Comparison of ENCODE assay signal across 12 mouse cellular contexts in the genomic region with DNA sequence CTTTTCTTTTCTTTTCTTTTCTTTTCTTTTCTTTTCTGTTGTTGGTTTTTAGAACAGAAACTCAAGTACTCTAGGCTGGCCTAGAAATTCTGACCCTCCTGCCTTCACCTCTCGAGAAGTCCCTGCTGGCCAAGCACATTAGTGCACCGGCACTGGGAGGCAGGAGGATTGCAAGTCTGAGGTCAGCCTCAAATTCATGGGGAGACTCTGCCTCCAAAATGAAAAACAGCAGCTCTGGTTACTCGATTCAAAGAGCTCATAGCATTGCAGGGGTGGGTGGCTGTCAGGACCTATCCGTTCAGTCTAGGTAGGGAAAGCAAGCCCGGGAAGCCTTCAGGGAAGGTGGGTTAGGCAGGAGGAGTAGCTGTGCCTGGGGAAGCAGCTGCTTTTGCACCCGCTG. TPM values are rescaled to one million over a fixed set of nuclear protein-coding genes. Genes with fewer than 3 reads are reported as not detected.
DNase-seq lines count a peak whose midpoint lies in the region; ATAC-seq and TF ChIP-seq lines count a peak whose summit lies in the region.
"Had no signal": no experiment of that assay in that cellular context is flagged by ENCODE, and none has a peak within 500 bp of the region (broad histone marks: within the 10 kb centered on the region; RNA-seq: fewer than 3 reads in every experiment).

No protein-coding gene starts in this region.

- WGBS in forebrain, embryonic 13.5 days, result 64% methylated on average over 6 of the region's 6 CpGs
- WGBS in forebrain, embryonic 11.5 days, result 54% methylated on average over 6 of the region's 6 CpGs
- 34% methylated on average over 6 of the region's 6 CpGs for WGBS in lung, embryonic 15.5 days
- WGBS in limb, embryonic 14.5 days, result 23% methylated on average over 6 of the region's 6 CpGs
- 57% methylated on average over 6 of the region's 6 CpGs for WGBS in liver, embryonic 11.5 days

- no peak for TF ChIP-seq POLR2A in limb, embryonic 14.5 days (IDR thresholded peaks at IDR 0.05; ENCODE audit: borderline replicate concordance, extremely low read depth, insufficient read depth, insufficient read length)

- H3K9ac ChIP-seq in forebrain, embryonic 13.5 days, result no peak overlapping the region
- H3K9ac ChIP-seq in forebrain, embryonic 11.5 days (ENCODE audit: low read length), result no peak overlapping the region
- no peak overlapping the region for H3K9ac ChIP-seq in lung, embryonic 15.5 days
- H3K9ac ChIP-seq in limb, embryonic 14.5 days (ENCODE audit: low read depth, low read length, severe bottlenecking), result no peak overlapping the region
- no peak overlapping the region for H3K9ac ChIP-seq in liver, embryonic 11.5 days (ENCODE audit: low read depth, low read length)
- H3K9ac ChIP-seq: liver, embryonic 13.5 days had no signal

- no peak overlapping the region for H3K4me2 ChIP-seq in forebrain, embryonic 13.5 days
- no peak overlapping the region for H3K4me2 ChIP-seq in forebrain, embryonic 11.5 days (ENCODE audit: low read depth, low read length, severe bottlenecking)
- H3K4me2 ChIP-seq in lung, embryonic 15.5 days, result no peak overlapping the region
- 0 out of 2 replicates have a peak overlapping the region, but pooled peaks have one; percentile 11 for H3K4me2 ChIP-seq in limb, embryonic 14.5 days (replicated peaks; ENCODE audit: low read depth, low read length, severe bottlenecking)
- H3K4me2 ChIP-seq in liver, embryonic 11.5 days, result no peak overlapping the region
- H3K4me2 ChIP-seq: liver, embryonic 13.5 days had no signal

- no peaks in the 10 kb centered on the region for H3K27me3 ChIP-seq in forebrain, embryonic 13.5 days
- H3K27me3 ChIP-seq in forebrain, embryonic 11.5 days (ENCODE audit: control insufficient read depth, insufficient read depth, low read length), result no peaks in the 10 kb centered on the region
- no peaks in the 10 kb centered on the region for H3K27me3 ChIP-seq in lung, embryonic 15.5 days
- H3K27me3 ChIP-seq in limb, embryonic 14.5 days (ENCODE audit: control insufficient read depth, insufficient read depth, low read length), result no peaks in the 10 kb centered on the region
- no peaks in the 10 kb centered on the region for H3K27me3 ChIP-seq in liver, embryonic 11.5 days (replicated peaks; ENCODE audit: control insufficient read depth, insufficient read depth, low read length)
- H3K27me3 ChIP-seq: liver, embryonic 13.5 days had no signal

- H3K9me3 ChIP-seq in forebrain, embryonic 13.5 days (replicated peaks), result no peaks in the 10 kb centered on the region
- H3K9me3 ChIP-seq in forebrain, embryonic 11.5 days (ENCODE audit: control insufficient read depth, low read length), result no peaks in the 10 kb centered on the region
- no peaks in the 10 kb centered on the region for H3K9me3 ChIP-seq in lung, embryonic 15.5 days
- no peaks in the 10 kb centered on the region for H3K9me3 ChIP-seq in limb, embryonic 14.5 days (ENCODE audit: control insufficient read depth, low read length)
- H3K9me3 ChIP-seq in liver, embryonic 11.5 days (ENCODE audit: control insufficient read depth, low read length), result no peaks in the 10 kb centered on the region
- H3K9me3 ChIP-seq: liver, embryonic 13.5 days had no signal

- H3K27ac ChIP-seq in forebrain, embryonic 13.5 days, result no peak overlapping the region
- no peak overlapping the region for H3K27ac ChIP-seq in forebrain, embryonic 11.5 days (ENCODE audit: low read depth, low read length)
- no peak overlapping the region for H3K27ac ChIP-seq in lung, embryonic 15.5 days
- peak overlapping the region; percentile 68 for H3K27ac ChIP-seq in limb, embryonic 14.5 days (replicated peaks; ENCODE audit: low read depth, low read length)
- no peak overlapping the region for H3K27ac ChIP-seq in liver, embryonic 11.5 days (ENCODE audit: low read depth, low read length)
- H3K27ac ChIP-seq: liver, embryonic 13.5 days had no signal

- H3K4me3 ChIP-seq in forebrain, embryonic 13.5 days, result no peak overlapping the region
- no peak overlapping the region for H3K4me3 ChIP-seq in forebrain, embryonic 11.5 days (ENCODE audit: low read depth, low read length)
- no peak overlapping the region for H3K4me3 ChIP-seq in lung, embryonic 15.5 days
- no peak overlapping the region for H3K4me3 ChIP-seq in limb, embryonic 14.5 days (replicated peaks; ENCODE audit: low read length)
- no peak overlapping the region for H3K4me3 ChIP-seq in liver, embryonic 11.5 days (ENCODE audit: low read depth, low read length)
- H3K4me3 ChIP-seq: liver, embryonic 13.5 days had no signal

- 0 out of 2 replicates have a peak, but pooled peaks have one; percentile 5 for ATAC-seq in forebrain, embryonic 13.5 days
- no peak for ATAC-seq in forebrain, embryonic 11.5 days (replicated peaks; ENCODE audit: low FRiP score)
- 0 out of 2 replicates have a peak, but pooled peaks have one; percentile 3 for ATAC-seq in lung, embryonic 15.5 days (ENCODE audit: borderline replicate concordance, extremely low read depth, low FRiP score, low TSS enrichment)
- peak; percentile 31; the same call in 1 of the 2 replicates for ATAC-seq in limb, embryonic 14.5 days (ENCODE audit: low FRiP score, low read depth)
- no peak for ATAC-seq in liver, embryonic 11.5 days (replicated peaks; ENCODE audit: low FRiP score)
- ATAC-seq: activated CD4-positive, CD25-positive, alpha-beta regulatory T cell, adult 4 months had no signal

- no peak for DNase-seq in forebrain, embryonic 11.5 days (ENCODE audit: low spot score)
- no peak for DNase-seq in lung, postnatal 4 days
- DNase-seq in limb, embryonic 14.5 days (ENCODE audit: low spot score), result no peak
- DNase-seq in urinary bladder, postnatal 25 days (ENCODE audit: low spot score), result no peak
- DNase-seq in gastrocnemius, postnatal 4 days (ENCODE audit: low spot score in 2 of 2), result no peak
- no peak for DNase-seq in liver, embryonic 11.5 days (ENCODE audit: low spot score)
- DNase-seq: cerebellum, postnatal 36 days; liver, embryonic 13.5 days; thymus, postnatal 14 days had no signal

- H3K36me3 ChIP-seq in forebrain, embryonic 13.5 days (ENCODE audit: poor library complexity, severe bottlenecking), result peaks cover 40% of the 10 kb centered on the region
- no peaks in the 10 kb centered on the region for H3K36me3 ChIP-seq in forebrain, embryonic 11.5 days (ENCODE audit: control insufficient read depth, insufficient read depth, low read length)
- H3K36me3 ChIP-seq in lung, embryonic 15.5 days, result peaks cover 39% of the 10 kb centered on the region
- H3K36me3 ChIP-seq in limb, embryonic 14.5 days (ENCODE audit: control insufficient read depth, insufficient read depth, low read length), result peaks cover 53% of the 10 kb centered on the region
- H3K36me3 ChIP-seq in liver, embryonic 11.5 days (ENCODE audit: control insufficient read depth, insufficient read depth, low read length), result peaks cover 5% of the 10 kb centered on the region; the same call in 1 of the 2 replicates

- peaks cover 27% of the 10 kb centered on the region for H3K4me1 ChIP-seq in forebrain, embryonic 13.5 days
- peaks cover 8% of the 10 kb centered on the region for H3K4me1 ChIP-seq in forebrain, embryonic 11.5 days (replicated peaks; ENCODE audit: control insufficient read depth, insufficient read depth, low read length)
- peaks cover 15% of the 10 kb centered on the region for H3K4me1 ChIP-seq in lung, embryonic 15.5 days
- H3K4me1 ChIP-seq in limb, embryonic 14.5 days (ENCODE audit: control insufficient read depth, insufficient read depth, low read length), result peaks cover 21% of the 10 kb centered on the region
- no peaks in the 10 kb centered on the region for H3K4me1 ChIP-seq in liver, embryonic 11.5 days (replicated peaks; ENCODE audit: control insufficient read depth, insufficient read depth, low read length)

RNA-seq across cellular contexts. Expression of a gene that starts 37.0 kb away (rescaled TPM):
- 98.5 and 110 TPM in 2 replicates for polyA plus RNA-seq in forebrain, embryonic 13.5 days (2015; fragmentation: Nextera tagmentation; extraction: Ambion mirVana)
- 102 and 104 TPM in 2 replicates for polyA plus RNA-seq in forebrain, embryonic 11.5 days (2014; fragmentation: Nextera tagmentation; extraction: Ambion mirVana)
- 144 and 151 TPM in 2 replicates for polyA plus RNA-seq in lung, embryonic 15.5 days (2015; fragmentation: Nextera tagmentation; extraction: Ambion mirVana)
- polyA plus RNA-seq in limb, embryonic 14.5 days (2012; rRNA removed), result 48.7 and 53.1 TPM in 2 replicates
- polyA plus RNA-seq in limb, embryonic 14.5 days (2014; fragmentation: Nextera tagmentation; extraction: Ambion mirVana), result 74.5 and 84.4 TPM in 2 replicates
- total RNA-seq in gastrocnemius, postnatal 4 days (2021), result 100 to 1,000 TPM; 155 to 169 TPM
- 73.2 and 73.3 TPM in 2 replicates for polyA plus RNA-seq in liver, embryonic 11.5 days (2014; fragmentation: Nextera tagmentation; extraction: Ambion mirVana)

Comparison
In these comparisons a context has a peak if more than half of its experiments do, and no peak if none do; other contexts are left out.
1. ATAC-seq: peak in forebrain, embryonic 13.5 days (single experiment), lung, embryonic 15.5 days (single experiment) and limb, embryonic 14.5 days (single experiment); none in forebrain, embryonic 11.5 days (single experiment) and liver, embryonic 11.5 days (single experiment).